Mouse (Mus musculus): Measurements from ENCODE around the gene Phb.

GRCm38 (mm10) chr11:95713811-95714241 lies 47.1 kb downstream of the Phb start:
- TF ChIP-seq POLR2A (IDR thresholded peaks at IDR 0.05; ENCODE audit: borderline replicate concordance, extremely low read depth, insufficient read depth, insufficient read length, poor library complexity, severe bottlenecking) = no peak
- no peak for TF ChIP-seq CTCF (IDR thresholded peaks at IDR 0.05; ENCODE audit: borderline replicate concordance, extremely low read depth, insufficient read depth, insufficient read length)

Data from brain, embryonic 14.5 days (tissue).